ENCODE assay signal across 42 mouse cellular contexts in the genomic region with DNA sequence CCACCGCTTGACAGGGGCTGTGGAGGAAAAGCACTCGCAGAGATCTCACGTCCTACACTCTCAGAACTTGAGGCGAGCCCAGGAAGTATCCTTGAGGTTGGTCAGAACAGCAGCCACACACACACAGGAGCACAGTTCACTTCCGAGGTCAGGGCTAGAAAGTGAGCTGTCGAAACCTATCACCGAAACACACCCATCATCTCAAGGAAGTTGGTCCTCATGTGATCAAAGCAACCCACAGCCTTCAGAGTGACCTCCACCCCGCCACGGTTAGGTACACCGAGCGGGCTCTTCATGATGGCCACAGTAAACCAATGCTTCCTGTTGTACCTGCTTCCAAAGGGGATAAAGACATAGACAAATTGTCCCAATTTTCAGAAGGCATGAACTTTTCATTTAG. TPM values are rescaled to one million over a fixed set of nuclear protein-coding genes. Genes with fewer than 3 reads are reported as not detected.
"Had no signal": no experiment of that assay in that cellular context is flagged by ENCODE, and none has a peak within 500 bp of the region (broad histone marks: within the 10 kb centered on the region; RNA-seq: fewer than 3 reads in every experiment).

No protein-coding gene starts in this region.

- DNase-seq: gastrocnemius, postnatal 14 days; gastrocnemius, postnatal 36 days; heart, adult 11 months; heart, adult 2 months; heart, postnatal 14 days; heart, postnatal 36 days; kidney, adult 11 months; kidney, adult 2 months; kidney, adult 9 months; kidney, postnatal 14 days; kidney, postnatal 36 days; layer of hippocampus, adult 9-11 months; liver; liver, embryonic 13.5 days; liver, postnatal 0 days had no signal

RNA-seq across cellular contexts. Expression of a gene that starts 3.1 kb away (rescaled TPM):
- total RNA-seq: gastrocnemius, adult 8-10 months; gastrocnemius, postnatal 14 days; gastrocnemius, postnatal 36 days; heart, adult 2 months; heart, postnatal 14 days; heart, postnatal 36 days; hematopoietic stem cell, adult 5-6 weeks; hindbrain, postnatal 0 days; layer of hippocampus, adult 18-20 months; layer of hippocampus, adult 8-10 months; layer of hippocampus, postnatal 25 days; left cerebral cortex, adult 2 months; left cerebral cortex, postnatal 14 days; left cerebral cortex, postnatal 36 days had no signal
- polyA plus RNA-seq: heart, adult 2 months; heart, embryonic 11.5 days; heart, embryonic 13.5 days; heart, embryonic 15.5 days; heart, postnatal 0 days; hindbrain, embryonic 11.5 days; hindbrain, embryonic 13.5 days; hindbrain, embryonic 15.5 days; hindbrain, postnatal 0 days; intestine, embryonic 14.5 days; intestine, embryonic 16.5 days; kidney, adult 2 months; kidney, embryonic 15.5 days; kidney, postnatal 0 days; large intestine, adult 2 months; limb, embryonic 10.5 days; limb, embryonic 12.5 days; limb, embryonic 14.5 days; liver, embryonic 11.5 days; liver, embryonic 13.5 days; liver, embryonic 15.5 days; liver, postnatal 0 days had no signal

RNA-seq across cellular contexts. Expression of a gene that starts 19.5 kb away (rescaled TPM):
- total RNA-seq: gastrocnemius, adult 8-10 months; gastrocnemius, postnatal 14 days; gastrocnemius, postnatal 36 days; heart, adult 2 months; heart, postnatal 14 days; heart, postnatal 36 days; hematopoietic stem cell, adult 5-6 weeks; hindbrain, postnatal 0 days; layer of hippocampus, adult 18-20 months; layer of hippocampus, adult 8-10 months; layer of hippocampus, postnatal 25 days; left cerebral cortex, adult 2 months; left cerebral cortex, postnatal 14 days; left cerebral cortex, postnatal 36 days had no signal
- polyA plus RNA-seq: gonadal fat pad, adult 2 months; heart, adult 2 months; heart, embryonic 11.5 days; heart, embryonic 13.5 days; heart, embryonic 15.5 days; heart, postnatal 0 days; hindbrain, embryonic 11.5 days; hindbrain, embryonic 13.5 days; hindbrain, embryonic 15.5 days; hindbrain, postnatal 0 days; intestine, embryonic 14.5 days; intestine, embryonic 16.5 days; kidney, adult 2 months; kidney, embryonic 15.5 days; kidney, postnatal 0 days; large intestine, adult 2 months; limb, embryonic 10.5 days; limb, embryonic 12.5 days; limb, embryonic 14.5 days; liver, embryonic 11.5 days; liver, embryonic 13.5 days; liver, embryonic 15.5 days; liver, postnatal 0 days had no signal

RNA-seq across cellular contexts. Expression of a gene that starts 30.5 kb away (rescaled TPM):
- total RNA-seq: gastrocnemius, adult 8-10 months; gastrocnemius, postnatal 14 days; gastrocnemius, postnatal 36 days; heart, adult 2 months; heart, postnatal 14 days; heart, postnatal 36 days; hematopoietic stem cell, adult 5-6 weeks; hindbrain, postnatal 0 days; layer of hippocampus, adult 18-20 months; layer of hippocampus, adult 8-10 months; layer of hippocampus, postnatal 25 days; left cerebral cortex, adult 2 months; left cerebral cortex, postnatal 14 days; left cerebral cortex, postnatal 36 days had no signal
- polyA plus RNA-seq: gonadal fat pad, adult 2 months; heart, adult 2 months; heart, embryonic 11.5 days; heart, embryonic 13.5 days; heart, embryonic 15.5 days; heart, postnatal 0 days; hindbrain, embryonic 11.5 days; hindbrain, embryonic 13.5 days; hindbrain, embryonic 15.5 days; hindbrain, postnatal 0 days; intestine, embryonic 14.5 days; intestine, embryonic 16.5 days; kidney, adult 2 months; kidney, embryonic 15.5 days; kidney, postnatal 0 days; large intestine, adult 2 months; limb, embryonic 10.5 days; limb, embryonic 12.5 days; limb, embryonic 14.5 days; liver, embryonic 11.5 days; liver, embryonic 13.5 days; liver, embryonic 15.5 days; liver, postnatal 0 days had no signal

RNA-seq across cellular contexts. Expression of a gene that starts 55.7 kb away (rescaled TPM):
- total RNA-seq: gastrocnemius, adult 8-10 months; gastrocnemius, postnatal 14 days; gastrocnemius, postnatal 36 days; heart, adult 2 months; heart, postnatal 14 days; heart, postnatal 36 days; hematopoietic stem cell, adult 5-6 weeks; hindbrain, postnatal 0 days; layer of hippocampus, adult 18-20 months; layer of hippocampus, adult 8-10 months; layer of hippocampus, postnatal 25 days; left cerebral cortex, adult 2 months; left cerebral cortex, postnatal 14 days; left cerebral cortex, postnatal 36 days had no signal
- polyA plus RNA-seq: gonadal fat pad, adult 2 months; heart, adult 2 months; heart, embryonic 11.5 days; heart, embryonic 13.5 days; heart, embryonic 15.5 days; heart, postnatal 0 days; hindbrain, embryonic 11.5 days; hindbrain, embryonic 13.5 days; hindbrain, embryonic 15.5 days; hindbrain, postnatal 0 days; intestine, embryonic 14.5 days; intestine, embryonic 16.5 days; kidney, adult 2 months; kidney, embryonic 15.5 days; kidney, postnatal 0 days; large intestine, adult 2 months; limb, embryonic 10.5 days; limb, embryonic 12.5 days; limb, embryonic 14.5 days; liver, embryonic 11.5 days; liver, embryonic 13.5 days; liver, embryonic 15.5 days; liver, postnatal 0 days had no signal
